Mouse (Mus musculus) T-helper 2 cell (primary cell): ENCODE results near the gene Cox6a1.
"Not testable (repeated sequence)": the region's sequence is repeated elsewhere in the genome, so short reads cannot be mapped to it uniquely, and the experiment has no call there.

Experiments
- in situ Hi-C: fragments of 300-600 bp; cut with MboI, MseI; formaldehyde crosslinking; loops from one replicate; pipeline ENCODE4 v1.15.1; 2025; ENCODE audit warnings: high pct_unique_total_duplicates

Gene Cox6a1

GRCm38 (mm10) chr5:115349225-115349555 is 409 bp upstream of the Cox6a1 start:
- in situ Hi-C loops, result loop anchor here (5.0 kb wide), 1 partner anchor 72 kb away; the partner anchor contains the start of gene Coq5

GRCm38 (mm10) chr5:115347564-115347963 is 1.2 kb downstream of the Cox6a1 start:
- in situ Hi-C loops, result loop anchor here (5.0 kb wide), 1 partner anchor 70 kb away; the partner anchor contains the start of gene Coq5

- in situ Hi-C loops, result no loop called here
Observed at GRCm38 (mm10) chr5:115341314-115342165, 7.2 kb downstream of the Cox6a1 start.

- in situ Hi-C loops, result no loop called here
Observed at GRCm38 (mm10) chr5:115340577-115341313, 8.0 kb downstream of the Cox6a1 start, which contains the start of the genes Gatc and Triap1. Gene Gatc (minus strand): TSS chr5:115341178. Gene Triap1 (plus strand): TSS chr5:115341225.

- in situ Hi-C loops, result no loop called here
Observed at GRCm38 (mm10) chr5:115340007-115340406, 8.8 kb downstream of the Cox6a1 start.

- in situ Hi-C loops, result no loop called here
Observed at GRCm38 (mm10) chr5:115333626-115334025, 15.2 kb downstream of the Cox6a1 start.

GRCm38 (mm10) chr5:115330955-115331354 is 17.8 kb downstream of the Cox6a1 start:
- in situ Hi-C loops, result no loop called here

GRCm38 (mm10) chr5:115327610-115328548 is 20.9 kb downstream of the Cox6a1 start:
- in situ Hi-C loops, result no loop called here

GRCm38 (mm10) chr5:115326875-115327609 is 21.7 kb downstream of the Cox6a1 start, which contains the start of gene Srsf9:
Gene Srsf9 (plus strand): TSS chr5:115327177.
- in situ Hi-C loops, result no loop called here

- in situ Hi-C loops, result no loop called here
Observed at GRCm38 (mm10) chr5:115326256-115326831, 22.4 kb downstream of the Cox6a1 start.

- in situ Hi-C loops, result no loop called here
Observed at GRCm38 (mm10) chr5:115319004-115319940, 29.5 kb downstream of the Cox6a1 start.

- in situ Hi-C loops, result no loop called here
Observed at GRCm38 (mm10) chr5:115317645-115318328, 31.0 kb downstream of the Cox6a1 start.

- in situ Hi-C loops, result no loop called here
Observed at GRCm38 (mm10) chr5:115316968-115317644, 31.7 kb downstream of the Cox6a1 start.

GRCm38 (mm10) chr5:115313668-115313943 is 35.2 kb downstream of the Cox6a1 start:
- in situ Hi-C loops, result no loop called here

- in situ Hi-C loops, result no loop called here
Observed at GRCm38 (mm10) chr5:115312816-115313667, 35.7 kb downstream of the Cox6a1 start.

- in situ Hi-C loops, result no loop called here
Observed at GRCm38 (mm10) chr5:115312354-115312753, 36.4 kb downstream of the Cox6a1 start.

- in situ Hi-C loops, result not testable (repeated sequence)
Observed at GRCm38 (mm10) chr5:115302190-115302589, 46.6 kb downstream of the Cox6a1 start.
